Mouse (Mus musculus): ENCODE results near the gene Uvrag.

DNA sequence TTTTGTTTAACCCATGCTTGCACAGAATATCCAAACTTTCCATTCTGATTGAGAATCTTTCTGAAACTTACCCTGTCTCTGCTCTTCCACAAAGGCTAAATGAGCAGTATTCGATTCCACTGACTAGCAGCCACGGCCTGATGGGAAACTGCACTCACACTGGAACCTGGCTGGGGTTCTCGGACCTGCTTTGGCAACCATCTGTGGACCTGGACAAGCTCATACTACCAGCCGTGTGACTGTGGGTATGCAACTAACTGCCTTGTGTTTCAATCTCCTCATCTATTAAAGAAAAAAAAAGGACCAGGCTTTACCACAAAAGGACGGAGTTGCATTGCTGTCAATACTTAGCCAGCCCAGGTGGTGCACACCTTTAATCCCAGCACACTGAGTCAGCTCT is 80.5 kb downstream of the Uvrag start:
- TF ChIP-seq POLR2A (IDR thresholded peaks at IDR 0.05; ENCODE audit: low read depth, low read length) (no peak), CTCF (IDR thresholded peaks at IDR 0.05; ENCODE audit: borderline replicate concordance, insufficient read depth, low read length) (no peak)
